Mouse (Mus musculus) heart, embryonic 11.5 days (tissue): Measurements from ENCODE around the gene Phf23. TPM values are rescaled to one million over a fixed set of nuclear protein-coding genes. Genes with fewer than 3 reads are reported as not detected.

Source experiments
- ATAC-seq: fragments of 200-750 bp; cut with Nextera tagmentation; replicated peaks from 2 replicates; pipeline ENCODE4 v1.8.0; 2017; ENCODE audit warnings: moderate library complexity; ENCODE audit not compliant: insufficient number of reproducible peaks, low FRiP score, low TSS enrichment
- H3K27ac ChIP-seq: fragments of 300-500 bp; sonication (generic); 2 replicates; pipeline ENCODE4 v1.5.1; 2014; ENCODE audit warnings: mild to moderate bottlenecking, low read depth, low read length
- H3K27me3 ChIP-seq: fragments of 300-500 bp; sonication (generic); 2 replicates; pipeline ENCODE4 v1.6.1; 2014; ENCODE audit warnings: mild to moderate bottlenecking, low read length, mixed read lengths; ENCODE audit not compliant: control insufficient read depth, insufficient read depth
- H3K36me3 ChIP-seq: fragments of 300-500 bp; sonication (generic); 2 replicates; pipeline ENCODE4 v1.6.1; 2014; ENCODE audit warnings: mild to moderate bottlenecking, low read length, moderate library complexity, mixed read lengths; ENCODE audit not compliant: control insufficient read depth, insufficient read depth
- H3K4me1 ChIP-seq: fragments of 300-500 bp; sonication (generic); 2 replicates; pipeline ENCODE4 v1.6.1; 2014; ENCODE audit warnings: low read length; ENCODE audit not compliant: control insufficient read depth, insufficient read depth
- H3K4me2 ChIP-seq: fragments of 300-500 bp; sonication (generic); 2 replicates; pipeline ENCODE4 v1.6.1; 2014; ENCODE audit warnings: mild to moderate bottlenecking, moderate library complexity
- H3K4me3 ChIP-seq: fragments of 300-500 bp; sonication (generic); 2 replicates; pipeline ENCODE4 v1.5.1; 2014; ENCODE audit warnings: low read depth, low read length
- H3K9ac ChIP-seq: fragments of 300-500 bp; sonication (generic); 2 replicates; pipeline ENCODE4 v1.6.1; 2014; ENCODE audit warnings: mild to moderate bottlenecking, low read depth, low read length, moderate library complexity
- H3K9me3 ChIP-seq: fragments of 300-500 bp; sonication (generic); replicated peaks from 2 replicates; pipeline ENCODE4 v1.6.1; 2016; ENCODE audit warnings: low read length; ENCODE audit not compliant: control insufficient read depth
- WGBS: fragments of 180-500 bp; shearing (Covaris S2); extraction: QIAGEN DNeasy Blood & Tissue Kit; methylation state at CpG from one replicate; pipeline ENCODE4 v1.1.7; 2014; ENCODE audit not compliant: insufficient replicate concordance; 5-methylcytosine and 5-hydroxymethylcytosine counted together
- polyA plus RNA-seq: library from polyadenylated mRNA; unstranded; fragments of >200 nt; fragmentation: Nextera tagmentation; extraction: Ambion mirVana; gene quantifications from 2 replicates; pipeline ENCODE4 v1.2.1, GENCODE M21; 2014

Phf23 gene
- polyA plus RNA-seq, 1 experiment from 2014 or later, result 29.9 TPM

GRCm38 (mm10) chr11:70020022-70020631, 24.6 kb downstream of the Phf23 start:
- WGBS, result 22% methylated on average over 8 of the region's 8 CpGs
- Histone ChIP-seq H3K4me1 (peaks cover 29% of the 10 kb centered on the region), H3K9ac (no peak overlapping the region), H3K27me3 (no peaks in the 10 kb centered on the region), H3K4me3 (peak overlapping the region; percentile 61), H3K4me2 (peak overlapping the region; percentile 85), H3K27ac (peak overlapping the region; percentile 30), H3K36me3 (no peaks in the 10 kb centered on the region), H3K9me3 (no peaks in the 10 kb centered on the region)
- ATAC-seq, result no peak

GRCm38 (mm10) chr11:70020731-70021263, 25.2 kb downstream of the Phf23 start:
- no peaks in the 10 kb centered on the region for H3K36me3 ChIP-seq
- peak overlapping the region; percentile 19; the same call in 1 of the 2 replicates for H3K9ac ChIP-seq
- H3K27me3 ChIP-seq, result no peaks in the 10 kb centered on the region
- peak overlapping the region; percentile 57 for H3K27ac ChIP-seq
- no peaks in the 10 kb centered on the region for H3K9me3 ChIP-seq
- ATAC-seq, result peak; percentile 79
- 1% methylated on average over 8 of the region's 8 CpGs for WGBS
- peak overlapping the region; percentile 51 for H3K4me3 ChIP-seq
- H3K4me1 ChIP-seq, result peaks cover 31% of the 10 kb centered on the region
- H3K4me2 ChIP-seq, result peak overlapping the region; percentile 85

- Histone ChIP-seq H3K36me3 (no peaks in the 10 kb centered on the region), H3K27ac (peak overlapping the region; percentile 57), H3K27me3 (no peaks in the 10 kb centered on the region), H3K4me3 (peak overlapping the region; percentile 51), H3K4me2 (peak overlapping the region; percentile 85), H3K4me1 (peaks cover 38% of the 10 kb centered on the region), H3K9me3 (no peaks in the 10 kb centered on the region), H3K9ac (peak overlapping the region; percentile 19; the same call in 1 of the 2 replicates)
- 2% methylated on average over 39 of the region's 40 CpGs for WGBS
- peak; percentile 74 for ATAC-seq
Measured at GRCm38 (mm10) chr11:70021264-70022132, 25.9 kb downstream of the Phf23 start.

- 6% methylated on average over 22 of the region's 29 CpGs for WGBS
- Histone ChIP-seq H3K4me3 (peak overlapping the region; percentile 38), H3K9me3 (no peaks in the 10 kb centered on the region), H3K9ac (peak overlapping the region; percentile 2; the same call in 1 of the 2 replicates), H3K27me3 (no peaks in the 10 kb centered on the region), H3K4me1 (peaks cover 47% of the 10 kb centered on the region), H3K27ac (no peak overlapping the region), H3K36me3 (no peaks in the 10 kb centered on the region), H3K4me2 (peak overlapping the region; percentile 64)
- no peak for ATAC-seq
Measured at GRCm38 (mm10) chr11:70023481-70024150, 28.0 kb downstream of the Phf23 start.

GRCm38 (mm10) chr11:70024151-70024514, 28.6 kb downstream of the Phf23 start:
- peak overlapping the region; percentile 38 for H3K4me3 ChIP-seq
- H3K9me3 ChIP-seq, result no peaks in the 10 kb centered on the region
- H3K4me1 ChIP-seq, result peaks cover 45% of the 10 kb centered on the region
- H3K36me3 ChIP-seq, result no peaks in the 10 kb centered on the region
- WGBS, result 17% methylated on average over 6 of the region's 6 CpGs
- H3K27me3 ChIP-seq, result no peaks in the 10 kb centered on the region
- peak overlapping the region; percentile 64 for H3K4me2 ChIP-seq
- H3K9ac ChIP-seq, result 0 out of 2 replicates have a peak overlapping the region, but pooled peaks have one; percentile 2
- no peak overlapping the region for H3K27ac ChIP-seq
- ATAC-seq, result no peak

- Histone ChIP-seq H3K9me3 (no peaks in the 10 kb centered on the region), H3K4me1 (peaks cover 44% of the 10 kb centered on the region), H3K4me3 (peak overlapping the region; percentile 22), H3K9ac (no peak overlapping the region; the same call in 1 of the 2 replicates), H3K36me3 (peaks cover 7% of the 10 kb centered on the region; the same call in 1 of the 2 replicates), H3K27me3 (no peaks in the 10 kb centered on the region), H3K4me2 (peak overlapping the region; percentile 66), H3K27ac (no peak overlapping the region)
- ATAC-seq, result peak; percentile 46; the same call in 1 of the 2 replicates
- 0% methylated on average over 19 of the region's 19 CpGs for WGBS
Measured at GRCm38 (mm10) chr11:70026689-70027088, 31.1 kb downstream of the Phf23 start.

- no peaks in the 10 kb centered on the region for H3K9me3 ChIP-seq
- H3K4me2 ChIP-seq, result peak overlapping the region; percentile 66
- ATAC-seq, result no peak
- no peak overlapping the region for H3K27ac ChIP-seq
- no peak overlapping the region for H3K9ac ChIP-seq
- peaks cover 44% of the 10 kb centered on the region for H3K4me1 ChIP-seq
- 42% methylated on average over 9 of the region's 9 CpGs for WGBS
- no peaks in the 10 kb centered on the region for H3K27me3 ChIP-seq
- peaks cover 8% of the 10 kb centered on the region; the same call in 1 of the 2 replicates for H3K36me3 ChIP-seq
- H3K4me3 ChIP-seq, result peak overlapping the region; percentile 18
Measured at GRCm38 (mm10) chr11:70027397-70027796, 31.8 kb downstream of the Phf23 start.
